Mouse (Mus musculus) liver, embryonic 14.5 days (tissue): ENCODE measurements around the gene Mecom.

Source experiments
- CTCF ChIP-seq: IDR thresholded peaks from 2 replicates; pipeline ENCODE4 v1.5.1; 2016; ENCODE audit warnings: antibody characterized with exemption, low read depth, control low read depth
- EP300 ChIP-seq: IDR thresholded peaks from 2 replicates; pipeline ENCODE4 v1.6.1; 2016; ENCODE audit warnings: antibody characterized with exemption, low read depth

- TF ChIP-seq CTCF (no peak), EP300 (no peak)
Measured at GRCm38 (mm10) chr3:30101146-30101545, 446.7 kb downstream of the Mecom start.
